Mouse (Mus musculus) frontal cortex, adult (tissue): ENCODE results near the gene 4930480E11Rik.
"Not testable (repeated sequence)": the region's sequence is repeated elsewhere in the genome, so short reads cannot be mapped to it uniquely, and the experiment has no call there.

ENCODE experiments used
- ATAC-seq: cut with Nextera tagmentation; 2 replicates; pipeline ENCODE4 v1.9.2; 2017; ENCODE audit warnings: mild to moderate bottlenecking, moderate library complexity, mixed read lengths; ENCODE audit not compliant: low TSS enrichment

4930480E11Rik gene

DNA sequence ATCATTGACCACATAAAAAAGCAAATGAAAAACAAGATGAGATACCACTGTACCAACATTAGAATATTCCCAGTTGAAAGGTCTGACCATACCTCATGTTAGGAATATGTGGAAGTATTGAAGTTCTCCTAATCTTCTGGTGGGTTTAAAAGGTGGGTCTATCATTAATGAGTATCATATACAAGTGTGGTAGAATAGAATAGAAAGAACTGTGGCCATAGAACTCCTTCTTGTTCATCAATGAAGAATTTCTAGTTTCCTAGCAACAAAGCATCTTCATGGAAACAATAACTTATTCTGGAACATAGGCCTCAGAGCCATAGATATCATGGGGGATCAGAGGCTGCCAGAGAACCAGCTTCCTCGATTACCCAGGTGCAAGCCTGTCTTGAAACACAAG lies at the start of gene 4930480E11Rik:
TSS of gene 4930480E11Rik (plus strand) at position 301 of the 400 bp plus-strand sequence.
- ATAC-seq, result no peak

DNA sequence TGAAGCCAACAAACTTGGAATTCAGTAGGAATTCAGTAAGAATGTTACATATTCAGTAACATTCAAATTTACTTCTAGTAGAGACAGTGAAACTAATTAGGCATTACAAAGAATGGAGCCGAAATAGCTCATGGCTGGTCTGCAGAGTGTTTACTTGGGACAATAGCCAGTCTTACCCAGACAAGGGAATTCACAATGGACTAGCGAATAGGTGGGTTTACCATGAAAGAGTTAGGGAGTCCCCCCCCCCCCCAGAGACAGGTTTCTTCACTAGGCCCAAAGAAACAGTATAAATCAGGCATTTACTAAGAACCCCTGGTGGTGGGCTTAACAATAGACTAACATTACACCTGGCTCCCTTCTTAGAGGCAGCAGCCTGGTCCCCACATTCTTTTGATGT lies 33.9 kb downstream of the 4930480E11Rik start:
- not testable (repeated sequence) for ATAC-seq
